Mouse (Mus musculus) intestine, postnatal 0 days (tissue): ENCODE measurements around the gene Sema6d. TPM values are rescaled to one million over a fixed set of nuclear protein-coding genes. Genes with fewer than 3 reads are reported as not detected.

Experiments
- ATAC-seq: fragments of 200-750 bp; cut with Nextera tagmentation; 2 replicates; pipeline ENCODE4 v1.8.0; 2017; ENCODE audit warnings: mild to moderate bottlenecking, moderate TSS enrichment, moderate library complexity
- H3K27ac ChIP-seq: fragments of 300-500 bp; sonication (generic); 2 replicates; pipeline ENCODE4 v1.5.1; 2014; ENCODE audit warnings: mild to moderate bottlenecking, low read depth, low read length, moderate library complexity
- H3K27me3 ChIP-seq: fragments of 300-500 bp; sonication (generic); replicated peaks from 2 replicates; pipeline ENCODE4 v1.6.1; 2014; ENCODE audit warnings: low read length, mixed read lengths; ENCODE audit not compliant: control insufficient read depth, insufficient read depth
- H3K36me3 ChIP-seq: fragments of 300-500 bp; sonication (generic); 2 replicates; pipeline ENCODE4 v1.6.1; 2014; ENCODE audit warnings: mild to moderate bottlenecking, moderate library complexity; ENCODE audit not compliant: control insufficient read depth, insufficient read depth
- H3K4me1 ChIP-seq: fragments of 300-500 bp; sonication (generic); replicated peaks from 2 replicates; pipeline ENCODE4 v1.6.1; 2014; ENCODE audit warnings: antibody characterized with exemption, low read length, mixed read lengths; ENCODE audit not compliant: control insufficient read depth, insufficient read depth
- H3K4me2 ChIP-seq: fragments of 300-500 bp; sonication (generic); replicated peaks from 2 replicates; pipeline ENCODE4 v1.6.1; 2014; ENCODE audit warnings: low read depth, mild to moderate bottlenecking, moderate library complexity
- H3K4me3 ChIP-seq: fragments of 300-500 bp; sonication (generic); 2 replicates; pipeline ENCODE4 v1.5.1; 2014; ENCODE audit warnings: low read depth, low read length
- H3K9ac ChIP-seq: fragments of 300-500 bp; sonication (generic); 2 replicates; pipeline ENCODE4 v1.6.1; 2014; ENCODE audit warnings: mild to moderate bottlenecking, low read depth, low read length
- H3K9me3 ChIP-seq: fragments of 300-500 bp; sonication (generic); 2 replicates; pipeline ENCODE4 v1.6.1; 2016; ENCODE audit warnings: mixed run types; ENCODE audit not compliant: control insufficient read depth
- CTCF ChIP-seq: sonication (generic); IDR thresholded peaks from 2 replicates; pipeline ENCODE4 v1.5.1; 2016; ENCODE audit warnings: low read depth, mild to moderate bottlenecking, control low read depth, antibody characterized with exemption, moderate library complexity
- WGBS: fragments of 180-500 bp; shearing (Covaris S2); extraction: QIAGEN DNeasy Blood & Tissue Kit; methylation state at CpG from one replicate; pipeline ENCODE4 v1.1.7; 2014; 5-methylcytosine and 5-hydroxymethylcytosine counted together
- polyA plus RNA-seq: library from polyadenylated mRNA; unstranded; fragments of >200 nt; fragmentation: Nextera tagmentation; extraction: Ambion mirVana; gene quantifications from 2 replicates; pipeline ENCODE4 v1.2.1, GENCODE M21; 2015

Sema6d gene
- polyA plus RNA-seq, 1 experiment from 2014 or later: 10.4 TPM

DNA sequence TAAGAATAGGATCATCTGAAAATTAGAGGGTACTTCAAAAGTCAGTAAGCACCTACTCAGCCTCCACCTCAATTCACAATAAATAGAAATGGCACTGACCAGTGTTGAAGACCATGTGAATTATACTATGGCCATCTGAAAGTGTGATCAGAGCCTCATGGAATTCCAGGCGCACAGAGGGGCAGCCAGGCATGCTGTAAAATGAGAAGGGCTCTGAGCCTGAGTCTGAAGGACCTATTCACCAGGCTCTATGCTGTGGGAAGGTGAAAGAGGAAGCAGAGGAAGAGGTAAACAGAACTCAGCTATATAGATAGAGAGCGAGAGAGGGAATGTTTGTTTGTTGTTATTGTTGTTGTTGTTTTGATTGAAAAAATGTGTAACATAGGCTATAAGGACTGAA lies 134.6 kb downstream of the Sema6d start:
- no peak overlapping the region for H3K27ac ChIP-seq
- H3K27me3 ChIP-seq: no peaks in the 10 kb centered on the region
- no peak for TF ChIP-seq CTCF
- H3K36me3 ChIP-seq: no peaks in the 10 kb centered on the region
- H3K9me3 ChIP-seq: no peaks in the 10 kb centered on the region
- H3K4me2 ChIP-seq: no peak overlapping the region
- H3K9ac ChIP-seq: no peak overlapping the region
- no peak overlapping the region for H3K4me3 ChIP-seq
- WGBS: 71% methylated on average over 2 of the region's 2 CpGs
- ATAC-seq: no peak
- H3K4me1 ChIP-seq: no peaks in the 10 kb centered on the region

DNA sequence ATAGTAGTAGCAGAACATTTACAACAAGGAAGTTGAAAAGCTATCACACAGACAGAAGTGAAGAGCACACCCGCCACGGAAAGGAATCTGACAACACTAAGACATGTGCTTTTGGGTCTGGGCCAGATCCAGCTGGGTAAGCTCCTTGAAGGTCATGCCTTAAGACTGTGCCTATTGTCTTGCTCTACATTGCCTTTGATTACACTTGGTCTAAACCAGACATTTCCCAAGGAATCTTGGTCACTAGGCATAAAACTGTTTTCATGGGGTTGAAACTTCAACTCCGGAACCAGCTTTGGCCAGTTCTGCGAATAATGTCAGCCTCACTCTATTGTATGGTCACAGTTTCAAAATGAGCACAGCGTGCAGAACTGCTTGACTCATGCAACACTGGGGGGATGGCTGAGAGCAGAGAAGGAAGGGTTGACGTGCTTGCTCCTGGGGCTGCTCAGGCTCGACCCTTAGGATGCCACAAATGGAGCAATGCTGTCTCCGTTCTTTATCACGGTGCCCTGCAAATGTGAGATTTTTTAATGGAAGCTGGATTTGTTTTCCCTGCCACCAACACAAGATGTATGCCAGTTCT lies 145.0 kb downstream of the Sema6d start:
- no peak for ATAC-seq
- Histone ChIP-seq H3K36me3 (no peaks in the 10 kb centered on the region), H3K27me3 (no peaks in the 10 kb centered on the region), H3K9me3 (no peaks in the 10 kb centered on the region), H3K4me3 (no peak overlapping the region), H3K27ac (no peak overlapping the region), H3K4me2 (no peak overlapping the region), H3K4me1 (no peaks in the 10 kb centered on the region), H3K9ac (no peak overlapping the region)
- TF ChIP-seq CTCF: no peak
- 87% methylated on average over 9 of the region's 9 CpGs for WGBS

DNA sequence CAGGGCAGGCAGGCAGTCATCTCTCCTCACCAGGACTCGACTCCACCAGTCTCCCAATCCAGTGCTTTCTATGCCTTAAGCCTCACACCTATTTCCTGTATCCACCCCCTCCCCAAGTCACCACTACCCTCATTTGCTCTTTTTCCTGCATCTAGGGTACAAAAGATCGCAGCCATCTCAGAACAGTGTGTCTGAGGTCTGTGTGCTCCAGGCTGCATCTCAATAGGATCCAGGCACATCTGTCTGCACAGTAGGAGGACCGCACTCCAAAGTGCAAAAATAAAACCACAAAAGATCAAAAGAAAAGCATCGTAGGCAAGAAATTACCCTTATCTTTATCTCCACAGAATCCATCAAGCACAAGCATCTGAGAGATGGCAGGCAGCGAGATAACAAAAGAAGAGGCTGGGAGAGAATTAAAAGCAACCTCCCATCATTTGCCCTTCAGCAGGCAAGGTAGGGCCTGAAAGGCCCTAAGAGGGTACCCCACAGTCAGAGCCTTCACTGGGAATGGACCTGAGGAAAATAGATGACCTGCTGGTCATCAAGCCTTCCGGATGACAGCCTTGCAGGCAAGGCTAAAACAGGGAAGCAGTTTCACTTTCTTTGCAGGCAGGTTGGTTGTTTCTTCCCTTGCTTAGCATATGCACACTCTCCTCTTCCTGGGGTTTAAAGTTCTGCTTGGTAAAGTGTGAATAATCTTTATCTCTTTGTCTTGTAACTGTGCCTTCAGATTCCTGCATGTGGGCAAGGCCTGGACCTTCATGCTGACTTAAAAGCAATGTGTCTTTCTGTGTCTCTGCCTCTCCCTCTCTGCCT lies 145.7 kb downstream of the Sema6d start:
- Histone ChIP-seq H3K36me3 (no peaks in the 10 kb centered on the region), H3K4me2 (no peak overlapping the region), H3K4me1 (no peaks in the 10 kb centered on the region), H3K9me3 (no peaks in the 10 kb centered on the region), H3K27me3 (no peaks in the 10 kb centered on the region), H3K4me3 (no peak overlapping the region), H3K27ac (no peak overlapping the region), H3K9ac (no peak overlapping the region)
- no peak for ATAC-seq
- 54% methylated on average over 6 of the region's 6 CpGs for WGBS
- TF ChIP-seq CTCF: no peak

DNA sequence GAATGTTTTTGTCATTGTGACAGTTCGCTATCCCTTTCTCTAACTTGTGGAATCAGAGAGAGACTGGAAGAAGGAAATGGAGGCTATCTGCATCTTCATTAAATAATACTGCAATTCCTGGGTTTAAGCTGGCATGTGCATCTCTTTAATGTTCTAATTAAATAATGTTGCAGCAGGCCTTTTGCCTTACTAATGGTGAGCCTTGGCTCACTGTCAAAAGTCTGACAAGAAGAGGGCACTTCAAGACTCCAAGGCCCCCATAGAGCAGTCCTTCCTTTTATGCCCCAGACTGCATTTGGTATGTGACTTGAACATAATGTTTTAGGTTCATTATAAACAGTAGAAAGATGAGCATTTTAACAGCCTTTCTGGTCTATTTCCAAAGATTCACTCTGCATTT lies 147.1 kb downstream of the Sema6d start:
- no peaks in the 10 kb centered on the region for H3K4me1 ChIP-seq
- H3K27me3 ChIP-seq: no peaks in the 10 kb centered on the region
- H3K9me3 ChIP-seq: no peaks in the 10 kb centered on the region
- no peak overlapping the region for H3K4me2 ChIP-seq
- 75% methylated on average over 1 of the region's 1 CpGs for WGBS
- no peak for TF ChIP-seq CTCF
- no peak overlapping the region for H3K9ac ChIP-seq
- H3K27ac ChIP-seq: no peak overlapping the region
- ATAC-seq: no peak
- H3K4me3 ChIP-seq: no peak overlapping the region
- no peaks in the 10 kb centered on the region for H3K36me3 ChIP-seq

DNA sequence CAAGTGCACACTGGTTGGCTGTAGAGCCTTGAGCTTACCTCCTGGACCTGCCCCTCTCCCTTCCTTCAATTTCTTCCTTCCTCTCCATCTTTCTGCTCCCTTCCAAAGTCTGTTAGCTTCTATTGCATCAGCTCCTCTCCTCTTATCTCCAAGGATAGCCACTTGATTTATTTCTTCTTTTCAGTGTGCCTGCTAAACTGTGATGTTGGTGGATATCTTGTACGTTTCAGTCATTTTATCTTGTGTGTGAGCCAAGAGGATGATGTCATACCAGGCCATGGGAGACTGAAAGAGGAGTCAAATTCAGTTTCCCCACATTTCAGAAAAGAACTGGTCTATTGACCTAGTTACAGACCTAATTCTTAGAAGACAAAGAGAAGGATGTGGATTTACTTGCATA lies 153.8 kb downstream of the Sema6d start:
- Histone ChIP-seq H3K4me1 (no peaks in the 10 kb centered on the region), H3K9ac (no peak overlapping the region), H3K27me3 (no peaks in the 10 kb centered on the region), H3K27ac (no peak overlapping the region), H3K4me3 (no peak overlapping the region), H3K9me3 (no peaks in the 10 kb centered on the region), H3K36me3 (no peaks in the 10 kb centered on the region), H3K4me2 (no peak overlapping the region)
- TF ChIP-seq CTCF: no peak
- WGBS: 45% methylated on average over 1 of the region's 1 CpGs
- ATAC-seq: no peak

DNA sequence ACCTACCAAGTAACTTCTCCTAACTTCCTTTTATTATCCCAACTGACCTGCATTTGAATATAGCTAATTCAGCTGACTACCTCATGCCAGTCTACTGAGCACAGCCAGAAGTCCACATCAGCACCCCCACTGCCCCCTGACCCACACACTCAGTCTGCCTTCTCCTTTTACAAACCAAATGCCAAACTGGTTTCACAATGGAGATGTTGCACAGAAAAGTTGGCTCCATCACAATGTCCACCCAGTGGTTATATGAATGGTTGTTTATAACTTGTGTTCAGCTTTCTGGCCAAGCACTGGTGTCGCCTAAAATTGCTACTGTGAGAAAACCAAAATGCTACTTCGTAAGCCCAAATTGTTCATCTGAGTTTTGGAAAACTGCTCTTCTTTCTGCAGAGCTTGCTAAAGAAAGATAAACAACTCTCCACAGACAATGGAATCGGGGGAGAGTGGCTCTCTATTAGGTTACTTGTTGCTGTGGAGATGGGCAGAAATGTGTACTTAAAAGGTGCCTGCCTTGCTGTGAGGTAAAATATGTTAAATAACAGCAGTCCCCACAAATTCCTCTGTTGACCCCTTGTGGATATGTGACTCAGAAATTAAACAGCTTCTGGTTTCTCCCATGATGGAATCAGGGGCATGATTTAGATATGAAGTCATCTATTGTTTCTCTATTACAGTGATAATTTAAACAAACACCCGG lies 154.9 kb downstream of the Sema6d start:
- no peak overlapping the region for H3K27ac ChIP-seq
- no peaks in the 10 kb centered on the region for H3K36me3 ChIP-seq
- H3K4me2 ChIP-seq: no peak overlapping the region
- H3K27me3 ChIP-seq: no peaks in the 10 kb centered on the region
- ATAC-seq: no peak
- no peak overlapping the region for H3K9ac ChIP-seq
- 45% methylated on average over 4 of the region's 4 CpGs for WGBS
- H3K4me3 ChIP-seq: no peak overlapping the region
- no peaks in the 10 kb centered on the region for H3K9me3 ChIP-seq
- no peaks in the 10 kb centered on the region for H3K4me1 ChIP-seq
- TF ChIP-seq CTCF: no peak
